Mouse (Mus musculus) liver, embryonic 16.5 days (tissue): ENCODE measurements at regions not wholly inside any gene's neighbourhood (a gene's known extent, or its start where the extent isn't known, plus 50 kb on each side); places are given as distances from the start of the nearest gene placed in this dataset.
"Not testable (repeated sequence)": the region's sequence is repeated elsewhere in the genome, so short reads cannot be mapped to it uniquely, and the experiment has no call there.

ENCODE experiments used
- ATAC-seq: fragments of 200-750 bp; cut with Nextera tagmentation; 2 replicates; pipeline ENCODE4 v1.8.0; 2017; ENCODE audit warnings: low read depth, mild to moderate bottlenecking, moderate number of reproducible peaks, moderate library complexity
- H3K27ac ChIP-seq: fragments of 300-500 bp; sonication (generic); 2 replicates; pipeline ENCODE4 v1.5.1; 2014; ENCODE audit warnings: mild to moderate bottlenecking, low read length
- H3K27me3 ChIP-seq: fragments of 300-500 bp; sonication (generic); 2 replicates; pipeline ENCODE4 v1.6.1; 2014; ENCODE audit warnings: low read depth, low read length, mixed read lengths; ENCODE audit not compliant: control insufficient read depth, insufficient read depth
- H3K36me3 ChIP-seq: fragments of 300-500 bp; sonication (generic); 2 replicates; pipeline ENCODE4 v1.6.1; 2014; ENCODE audit warnings: mild to moderate bottlenecking; ENCODE audit not compliant: control insufficient read depth, insufficient read depth
- H3K4me1 ChIP-seq: fragments of 300-500 bp; sonication (generic); 2 replicates; pipeline ENCODE4 v1.6.1; 2014; ENCODE audit warnings: low read depth, low read length, mixed read lengths; ENCODE audit not compliant: control insufficient read depth
- H3K4me2 ChIP-seq: fragments of 300-500 bp; sonication (generic); 2 replicates; pipeline ENCODE4 v1.6.1; 2014; ENCODE audit warnings: low read depth, low read length, mixed read lengths
- H3K4me3 ChIP-seq: fragments of 300-500 bp; sonication (generic); 2 replicates; pipeline ENCODE4 v1.5.1; 2014; ENCODE audit warnings: low read depth, mild to moderate bottlenecking, low read length
- H3K9ac ChIP-seq: fragments of 300-500 bp; sonication (generic); 2 replicates; pipeline ENCODE4 v1.6.1; 2014; ENCODE audit warnings: low read depth, low read length
- H3K9me3 ChIP-seq: fragments of 300-500 bp; sonication (generic); replicated peaks from 2 replicates; pipeline ENCODE4 v1.6.1; 2016; ENCODE audit warnings: low read length; ENCODE audit not compliant: control insufficient read depth
- WGBS: fragments of 180-500 bp; shearing (Covaris S2); extraction: QIAGEN DNeasy Blood & Tissue Kit; methylation state at CpG from one replicate; pipeline ENCODE4 v1.1.7; 2014; ENCODE audit not compliant: insufficient replicate concordance; 5-methylcytosine and 5-hydroxymethylcytosine counted together

DNA sequence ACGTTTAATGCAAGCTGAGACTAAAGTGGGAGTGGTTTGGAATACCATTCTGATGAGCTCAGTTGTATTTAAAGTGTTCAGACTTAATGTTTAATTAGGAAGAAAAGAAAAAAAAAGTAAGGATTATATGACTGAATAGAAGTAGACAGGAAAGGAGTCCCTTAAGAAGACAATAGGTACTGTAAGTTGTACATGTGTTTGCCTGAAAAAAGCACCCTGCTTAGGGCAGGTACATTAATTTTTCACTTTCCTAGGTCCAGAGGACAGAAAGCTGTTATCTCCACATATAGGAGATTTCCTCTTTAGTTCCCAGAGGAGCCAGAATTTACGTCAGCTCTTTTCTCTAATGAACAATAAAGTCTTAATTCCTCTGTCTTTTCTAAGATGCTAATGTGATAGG, 58.5 kb downstream of the Olfr987 start:
- WGBS = 31% methylated on average over 2 of the region's 2 CpGs
- Histone ChIP-seq H3K4me1 (no peaks in the 10 kb centered on the region), H3K4me2 (no peak overlapping the region), H3K36me3 (no peaks in the 10 kb centered on the region), H3K27me3 (no peaks in the 10 kb centered on the region), H3K9ac (no peak overlapping the region), H3K4me3 (no peak overlapping the region), H3K27ac (no peak overlapping the region), H3K9me3 (no peaks in the 10 kb centered on the region)
- ATAC-seq = no peak

DNA sequence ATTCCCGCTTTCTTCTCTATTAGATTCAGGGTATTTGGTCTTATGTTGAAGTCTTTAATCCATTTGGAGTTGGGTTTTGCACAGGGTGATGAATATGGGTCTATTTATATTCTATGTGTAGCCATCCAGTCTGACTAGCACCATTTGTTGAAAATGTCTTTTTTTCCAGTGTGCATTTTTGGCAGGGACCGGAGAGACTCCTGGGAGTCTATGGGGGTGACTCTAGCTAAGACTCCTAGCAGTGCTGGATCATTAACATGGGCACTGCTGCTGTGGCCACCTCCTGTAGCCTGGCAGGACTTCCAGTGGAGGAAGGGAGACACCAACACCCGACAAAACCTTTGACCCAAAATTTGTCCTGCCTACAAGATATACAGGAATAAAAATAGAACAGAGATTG, 61.0 kb downstream of the Olfr987 start:
- Histone ChIP-seq H3K4me1 (no peaks in the 10 kb centered on the region), H3K4me2 (no peak overlapping the region), H3K27ac (no peak overlapping the region), H3K4me3 (no peak overlapping the region), H3K9me3 (no peaks in the 10 kb centered on the region), H3K36me3 (no peaks in the 10 kb centered on the region), H3K9ac (no peak overlapping the region), H3K27me3 (no peaks in the 10 kb centered on the region)
- no peak for ATAC-seq
- WGBS = 57% methylated on average over 3 of the region's 3 CpGs

GRCm38 (mm10) chr2:85277433-85277832, 61.7 kb downstream of the Olfr987 start:
- H3K4me2 ChIP-seq = no peak overlapping the region
- no peak overlapping the region for H3K9ac ChIP-seq
- no peaks in the 10 kb centered on the region for H3K36me3 ChIP-seq
- no peaks in the 10 kb centered on the region for H3K4me1 ChIP-seq
- no peak for ATAC-seq
- no peak overlapping the region for H3K27ac ChIP-seq
- no peaks in the 10 kb centered on the region for H3K27me3 ChIP-seq
- no peak overlapping the region for H3K4me3 ChIP-seq
- WGBS = 53% methylated on average over 1 of the region's 1 CpGs
- no peaks in the 10 kb centered on the region for H3K9me3 ChIP-seq

DNA sequence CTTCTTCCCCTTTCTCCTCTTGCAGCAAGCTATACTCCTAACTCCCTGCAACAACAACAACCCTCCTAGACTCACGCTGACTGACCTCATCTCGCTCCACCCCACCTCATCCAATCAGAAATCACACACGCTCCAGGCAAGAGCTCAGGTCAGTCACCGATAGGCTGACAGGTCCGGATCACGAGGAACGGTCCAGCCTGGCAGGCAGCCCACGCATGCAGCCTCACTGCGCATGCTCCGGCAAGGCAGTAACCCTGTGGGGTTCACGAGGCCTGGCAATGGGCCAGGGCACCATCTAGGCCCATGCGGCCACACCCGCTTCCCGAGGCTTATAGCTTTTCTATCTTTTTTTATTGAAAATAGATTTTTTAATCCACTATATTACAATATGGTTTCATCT, 69.8 kb upstream of the Lrrc55 start:
- H3K9me3 ChIP-seq, H3K4me2 ChIP-seq, H3K4me1 ChIP-seq, H3K4me3 ChIP-seq, H3K27me3 ChIP-seq, H3K27ac ChIP-seq, H3K9ac ChIP-seq, ATAC-seq, H3K36me3 ChIP-seq: not testable (repeated sequence)
- WGBS = 75% methylated on average over 14 of the region's 14 CpGs

- no peak overlapping the region for H3K4me3 ChIP-seq
- H3K9ac ChIP-seq = no peak overlapping the region
- H3K27me3 ChIP-seq = no peaks in the 10 kb centered on the region
- H3K9me3 ChIP-seq = no peaks in the 10 kb centered on the region
- no peak overlapping the region for H3K4me2 ChIP-seq
- no peaks in the 10 kb centered on the region for H3K4me1 ChIP-seq
- H3K36me3 ChIP-seq = no peaks in the 10 kb centered on the region
- ATAC-seq = no peak
- no peak overlapping the region for H3K27ac ChIP-seq
Measured at GRCm38 (mm10) chr2:85265667-85266066, 68.7 kb upstream of the Lrrc55 start.

- ATAC-seq = no peak
- 36% methylated on average over 2 of the region's 2 CpGs for WGBS
- H3K4me3 ChIP-seq = no peak overlapping the region
- H3K27ac ChIP-seq = no peak overlapping the region
- no peaks in the 10 kb centered on the region for H3K36me3 ChIP-seq
- no peaks in the 10 kb centered on the region for H3K9me3 ChIP-seq
- no peaks in the 10 kb centered on the region for H3K27me3 ChIP-seq
- H3K4me1 ChIP-seq = no peaks in the 10 kb centered on the region
- H3K4me2 ChIP-seq = no peak overlapping the region
- H3K9ac ChIP-seq = no peak overlapping the region
Measured at GRCm38 (mm10) chr2:85265037-85265524, 68.1 kb upstream of the Lrrc55 start.

GRCm38 (mm10) chr2:85257356-85257755, 60.4 kb upstream of the Lrrc55 start:
- H3K9ac ChIP-seq = no peak overlapping the region
- H3K4me2 ChIP-seq = no peak overlapping the region
- no peak overlapping the region for H3K4me3 ChIP-seq
- H3K9me3 ChIP-seq = no peaks in the 10 kb centered on the region
- 43% methylated on average over 3 of the region's 3 CpGs for whole genome bisulfite sequencing
- H3K27ac ChIP-seq = no peak overlapping the region
- H3K27me3 ChIP-seq = no peaks in the 10 kb centered on the region
- no peak for ATAC-seq
- H3K36me3 ChIP-seq = no peaks in the 10 kb centered on the region
- no peaks in the 10 kb centered on the region; the same call in 1 of the 2 replicates for H3K4me1 ChIP-seq

DNA sequence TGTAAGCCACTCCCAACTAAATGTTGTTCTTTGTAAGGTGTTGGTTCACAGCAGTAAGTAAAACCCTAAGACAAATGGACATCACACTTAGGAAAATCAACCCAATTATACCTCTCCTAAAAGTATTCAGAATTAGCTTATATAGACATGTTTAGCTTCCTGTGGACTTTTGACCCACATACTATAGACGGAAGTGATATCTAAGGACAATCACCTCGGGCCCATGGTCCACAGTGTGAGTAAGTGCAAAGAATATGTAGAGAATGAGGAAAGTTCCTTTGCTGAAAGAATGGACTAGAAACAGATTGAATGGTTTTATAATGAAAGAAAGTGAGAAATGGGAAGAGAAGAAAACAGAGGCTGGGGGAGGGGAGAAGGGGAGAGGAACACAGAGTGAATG, 58.6 kb upstream of the Lrrc55 start:
- H3K4me2 ChIP-seq = no peak overlapping the region
- H3K36me3 ChIP-seq = no peaks in the 10 kb centered on the region
- no peak overlapping the region for H3K27ac ChIP-seq
- ATAC-seq = no peak
- H3K27me3 ChIP-seq = no peaks in the 10 kb centered on the region
- 43% methylated on average over 2 of the region's 2 CpGs for WGBS
- H3K9me3 ChIP-seq = no peaks in the 10 kb centered on the region
- H3K9ac ChIP-seq = no peak overlapping the region
- H3K4me1 ChIP-seq = no peaks in the 10 kb centered on the region; the same call in 1 of the 2 replicates
- H3K4me3 ChIP-seq = no peak overlapping the region

DNA sequence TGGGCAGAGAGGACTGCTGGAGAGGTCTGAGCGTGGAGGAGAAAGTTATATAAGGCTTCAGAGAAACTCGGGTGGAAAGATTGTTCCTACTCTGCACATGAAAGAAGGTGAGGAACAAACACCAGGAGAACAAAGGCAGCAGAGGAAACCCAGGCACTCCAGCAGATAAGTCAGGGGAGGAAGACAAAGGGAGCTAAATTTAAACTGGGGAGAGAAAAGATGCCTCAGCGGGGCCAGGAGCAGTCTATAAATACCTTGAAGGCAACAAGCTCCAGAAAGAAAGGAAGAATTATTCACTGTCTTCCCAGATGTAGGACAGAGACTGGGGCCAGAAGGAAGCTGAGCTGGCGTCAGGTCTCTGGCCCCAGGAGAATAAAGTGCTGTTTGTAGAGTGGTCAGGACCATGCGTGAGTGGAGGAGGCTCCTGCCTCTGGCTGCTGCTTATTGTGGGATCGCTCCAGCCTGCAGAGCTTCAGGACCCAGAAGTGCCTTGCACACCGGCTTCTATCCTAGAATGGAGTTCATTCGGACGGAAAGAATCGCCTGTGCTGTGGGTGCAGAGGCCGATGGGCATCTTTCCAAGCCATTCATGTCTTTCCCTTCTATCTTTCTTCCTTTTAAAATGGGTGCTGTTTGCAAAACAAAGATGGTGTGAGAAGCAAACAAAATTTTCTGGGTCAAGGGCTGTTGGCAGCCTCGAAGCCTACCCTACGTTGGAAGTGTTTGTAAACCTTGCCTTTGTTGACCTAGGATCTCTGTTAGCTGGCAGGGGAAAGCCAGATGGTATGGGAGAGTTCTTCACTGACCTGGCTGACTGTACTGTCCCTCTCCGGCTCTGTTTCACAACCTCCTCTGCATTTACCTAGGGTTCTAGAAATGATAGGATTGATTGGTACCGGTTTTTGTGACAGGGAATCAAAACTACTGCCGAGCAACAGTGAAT, 55.6 kb upstream of the Lrrc55 start:
- H3K4me3 ChIP-seq = no peak overlapping the region
- H3K27ac ChIP-seq = no peak overlapping the region
- WGBS = 30% methylated on average over 16 of the region's 16 CpGs
- no peak overlapping the region for H3K9ac ChIP-seq
- H3K9me3 ChIP-seq = no peaks in the 10 kb centered on the region
- H3K27me3 ChIP-seq = no peaks in the 10 kb centered on the region
- no peaks in the 10 kb centered on the region; the same call in 1 of the 2 replicates for H3K4me1 ChIP-seq
- H3K4me2 ChIP-seq = no peak overlapping the region
- H3K36me3 ChIP-seq = no peaks in the 10 kb centered on the region
- ATAC-seq = no peak
